Mouse (Mus musculus): ENCODE measurements around the gene Macf1.
A peak's percentile ranks its signal among the peaks of the same experiment; 100 is the strongest.

GRCm38 (mm10) chr4:123645246-123645845, 38.8 kb downstream of the Macf1 start:
- TF ChIP-seq CTCF (IDR thresholded peaks at IDR 0.05; ENCODE audit: low read depth, low read length) (no peak), EP300 (IDR thresholded peaks at IDR 0.05; ENCODE audit: insufficient read depth, low read depth, low read length) (peak; percentile 55; the same call in 1 of the 2 replicates), POLR2A (IDR thresholded peaks at IDR 0.05; ENCODE audit: insufficient read depth, low read length) (no peak)

All from ES-Bruce4 (cell line).